Mouse (Mus musculus): ENCODE data around the gene Ctsd.

GRCm38 (mm10) chr7:142386621-142387201, 1.1 kb downstream of the Ctsd start:
- TF ChIP-seq CTCF (IDR thresholded peaks at IDR 0.05; ENCODE audit: low read depth) (no peak), EP300 (IDR thresholded peaks at IDR 0.05; ENCODE audit: low read depth) (no peak)
